Mouse (Mus musculus): ENCODE results near the gene Trpm3. TPM values are rescaled to one million over a fixed set of nuclear protein-coding genes. Genes with fewer than 3 reads are reported as not detected.

Trpm3 gene
- polyA plus RNA-seq, 1 experiment: 0.30 TPM

- no peak for DNase-seq
- no peaks in the 10 kb centered on the region for H3K4me1 ChIP-seq (replicated peaks; ENCODE audit: control insufficient read depth, insufficient read depth, low read length)
- no peak overlapping the region for H3K27ac ChIP-seq (ENCODE audit: control insufficient read depth, insufficient read depth, low read length)
- no peak overlapping the region for H3K4me3 ChIP-seq (ENCODE audit: control insufficient read depth, insufficient read depth, low read length)
- no peaks in the 10 kb centered on the region for H3K27me3 ChIP-seq (ENCODE audit: control insufficient read depth, insufficient read depth, low read length)
- H3K36me3 ChIP-seq (ENCODE audit: control insufficient read depth, insufficient read depth, low read length): no peaks in the 10 kb centered on the region
- 88% methylated on average over 9 of the region's 9 CpGs for WGBS
- TF ChIP-seq POLR2A (IDR thresholded peaks at IDR 0.05; ENCODE audit: control insufficient read depth, extremely low read depth, insufficient read depth, low read length, poor library complexity) (no peak), CTCF (IDR thresholded peaks at IDR 0.05; ENCODE audit: borderline replicate concordance, control insufficient read depth, extremely low read depth, insufficient read depth, low read length, poor library complexity) (no peak)
Observed at GRCm38 (mm10) chr19:22823491-22823981, 684.7 kb downstream of the Trpm3 start.

- H3K4me1 ChIP-seq (replicated peaks; ENCODE audit: control insufficient read depth, insufficient read depth, low read length): no peaks in the 10 kb centered on the region
- no peak overlapping the region for H3K27ac ChIP-seq (ENCODE audit: control insufficient read depth, insufficient read depth, low read length)
- no peak for DNase-seq
- no peaks in the 10 kb centered on the region for H3K27me3 ChIP-seq (ENCODE audit: control insufficient read depth, insufficient read depth, low read length)
- TF ChIP-seq CTCF (IDR thresholded peaks at IDR 0.05; ENCODE audit: borderline replicate concordance, control insufficient read depth, extremely low read depth, insufficient read depth, low read length, poor library complexity): no peak
- no peak for TF ChIP-seq POLR2A (IDR thresholded peaks at IDR 0.05; ENCODE audit: control insufficient read depth, extremely low read depth, insufficient read depth, low read length, poor library complexity)
- H3K36me3 ChIP-seq (ENCODE audit: control insufficient read depth, insufficient read depth, low read length): no peaks in the 10 kb centered on the region
- H3K4me3 ChIP-seq (ENCODE audit: control insufficient read depth, insufficient read depth, low read length): no peak overlapping the region
- WGBS: 90% methylated on average over 1 of the region's 1 CpGs
Observed at GRCm38 (mm10) chr19:22825812-22826211, 687.0 kb downstream of the Trpm3 start.

GRCm38 (mm10) chr19:22828198-22828742 is 689.4 kb downstream of the Trpm3 start:
- no peaks in the 10 kb centered on the region for H3K36me3 ChIP-seq (ENCODE audit: control insufficient read depth, insufficient read depth, low read length)
- 93% methylated on average over 2 of the region's 2 CpGs for WGBS
- H3K4me3 ChIP-seq (ENCODE audit: control insufficient read depth, insufficient read depth, low read length): no peak overlapping the region
- no peak for DNase-seq
- no peak overlapping the region for H3K27ac ChIP-seq (ENCODE audit: control insufficient read depth, insufficient read depth, low read length)
- H3K4me1 ChIP-seq (replicated peaks; ENCODE audit: control insufficient read depth, insufficient read depth, low read length): no peaks in the 10 kb centered on the region
- no peak for TF ChIP-seq POLR2A (IDR thresholded peaks at IDR 0.05; ENCODE audit: control insufficient read depth, extremely low read depth, insufficient read depth, low read length, poor library complexity)
- no peak for TF ChIP-seq CTCF (IDR thresholded peaks at IDR 0.05; ENCODE audit: borderline replicate concordance, control insufficient read depth, extremely low read depth, insufficient read depth, low read length, poor library complexity)
- H3K27me3 ChIP-seq (ENCODE audit: control insufficient read depth, insufficient read depth, low read length): no peaks in the 10 kb centered on the region

- WGBS: 67% methylated on average over 6 of the region's 6 CpGs
- H3K4me1 ChIP-seq (replicated peaks; ENCODE audit: control insufficient read depth, insufficient read depth, low read length): no peaks in the 10 kb centered on the region
- H3K4me3 ChIP-seq (ENCODE audit: control insufficient read depth, insufficient read depth, low read length): no peak overlapping the region
- no peak for DNase-seq
- no peaks in the 10 kb centered on the region for H3K27me3 ChIP-seq (ENCODE audit: control insufficient read depth, insufficient read depth, low read length)
- TF ChIP-seq POLR2A (IDR thresholded peaks at IDR 0.05; ENCODE audit: control insufficient read depth, extremely low read depth, insufficient read depth, low read length, poor library complexity) (no peak), CTCF (IDR thresholded peaks at IDR 0.05; ENCODE audit: borderline replicate concordance, control insufficient read depth, extremely low read depth, insufficient read depth, low read length, poor library complexity) (no peak)
- H3K36me3 ChIP-seq (ENCODE audit: control insufficient read depth, insufficient read depth, low read length): no peaks in the 10 kb centered on the region
- no peak overlapping the region for H3K27ac ChIP-seq (ENCODE audit: control insufficient read depth, insufficient read depth, low read length)
Observed at GRCm38 (mm10) chr19:22841081-22842040, 702.5 kb downstream of the Trpm3 start.

GRCm38 (mm10) chr19:22842697-22843096 is 703.9 kb downstream of the Trpm3 start:
- no peak for DNase-seq
- WGBS: 92% methylated on average over 2 of the region's 2 CpGs
- H3K36me3 ChIP-seq (ENCODE audit: control insufficient read depth, insufficient read depth, low read length): no peaks in the 10 kb centered on the region
- H3K27me3 ChIP-seq (ENCODE audit: control insufficient read depth, insufficient read depth, low read length): no peaks in the 10 kb centered on the region
- H3K27ac ChIP-seq (ENCODE audit: control insufficient read depth, insufficient read depth, low read length): no peak overlapping the region
- no peak overlapping the region for H3K4me3 ChIP-seq (ENCODE audit: control insufficient read depth, insufficient read depth, low read length)
- no peaks in the 10 kb centered on the region for H3K4me1 ChIP-seq (replicated peaks; ENCODE audit: control insufficient read depth, insufficient read depth, low read length)
- TF ChIP-seq POLR2A (IDR thresholded peaks at IDR 0.05; ENCODE audit: control insufficient read depth, extremely low read depth, insufficient read depth, low read length, poor library complexity): no peak
- TF ChIP-seq CTCF (IDR thresholded peaks at IDR 0.05; ENCODE audit: borderline replicate concordance, control insufficient read depth, extremely low read depth, insufficient read depth, low read length, poor library complexity): no peak

- Histone ChIP-seq H3K27ac (ENCODE audit: control insufficient read depth, insufficient read depth, low read length) (no peak overlapping the region), H3K4me3 (ENCODE audit: control insufficient read depth, insufficient read depth, low read length) (no peak overlapping the region), H3K36me3 (ENCODE audit: control insufficient read depth, insufficient read depth, low read length) (no peaks in the 10 kb centered on the region), H3K27me3 (ENCODE audit: control insufficient read depth, insufficient read depth, low read length) (no peaks in the 10 kb centered on the region), H3K4me1 (replicated peaks; ENCODE audit: control insufficient read depth, insufficient read depth, low read length) (no peaks in the 10 kb centered on the region)
- 67% methylated on average over 12 of the region's 12 CpGs for WGBS
- TF ChIP-seq POLR2A (IDR thresholded peaks at IDR 0.05; ENCODE audit: control insufficient read depth, extremely low read depth, insufficient read depth, low read length, poor library complexity) (no peak), CTCF (IDR thresholded peaks at IDR 0.05; ENCODE audit: borderline replicate concordance, control insufficient read depth, extremely low read depth, insufficient read depth, low read length, poor library complexity) (no peak)
- DNase-seq: no peak
Observed at GRCm38 (mm10) chr19:22847696-22848095, 708.9 kb downstream of the Trpm3 start.
